Mouse (Mus musculus): ENCODE measurements around the gene Rab29.

DNA sequence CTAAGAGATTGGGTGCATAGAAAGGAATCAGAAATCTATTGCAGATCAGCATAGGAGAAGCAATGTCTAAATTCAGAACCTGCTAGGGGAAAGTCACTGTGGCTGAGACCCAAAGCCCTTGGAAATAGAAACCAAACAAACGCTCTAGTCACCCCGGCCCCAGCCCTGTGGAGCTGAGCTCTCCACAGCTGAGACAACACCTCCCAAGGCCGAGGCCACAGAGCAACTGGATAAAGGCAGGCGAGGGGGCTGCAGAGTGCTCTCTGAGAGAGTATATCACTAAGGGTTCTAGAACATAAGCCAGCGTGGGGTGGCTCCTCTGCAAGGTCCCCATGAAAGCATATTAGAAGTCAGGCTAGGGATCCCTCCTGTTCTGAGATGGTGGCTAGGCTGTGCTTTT is 28.5 kb upstream of the Rab29 start:
- TF ChIP-seq CHD2 (IDR thresholded peaks at IDR 0.05; ENCODE audit: low read depth, low read length) (no peak), ZC3H11A (IDR thresholded peaks at IDR 0.05; ENCODE audit: borderline replicate concordance, low read depth, low read length) (no peak), MAFK (IDR thresholded peaks at IDR 0.05; ENCODE audit: insufficient read depth, low read depth, low read length) (no peak)

Measured in ES-E14 (cell line).